ENCODE assay signal across 10 mouse cellular contexts in genomic region chr2:32896507-32897147, GRCm38 (mm10). TPM values are rescaled to one million over a fixed set of nuclear protein-coding genes. Genes with fewer than 3 reads are reported as not detected.
DNase-seq lines count a peak whose midpoint lies in the region; ATAC-seq and TF ChIP-seq lines count a peak whose summit lies in the region.
"Had no signal": no experiment of that assay in that cellular context is flagged by ENCODE, and none has a peak within 500 bp of the region (broad histone marks: within the 10 kb centered on the region; RNA-seq: fewer than 3 reads in every experiment).

No protein-coding gene starts in this region.

- no peak for TF ChIP-seq CTCF in left cerebral cortex, adult 2 months (IDR thresholded peaks at IDR 0.05)
- no peak for TF ChIP-seq CTCF in embryonic fibroblast, embryonic 13.5 days (IDR thresholded peaks at IDR 0.05; ENCODE audit: borderline replicate concordance, insufficient read depth, low read length)

- TF ChIP-seq POLR2A in embryonic fibroblast, embryonic 13.5 days (IDR thresholded peaks at IDR 0.05; ENCODE audit: low read depth, low read length) = no peak

- intact Hi-C loops in left cerebral cortex, adult 2 months (cut with DNase I) = no loop called here
- intact Hi-C loops in left cerebral cortex, postnatal 14 days (cut with DNase I) = no loop called here

- 0 out of 2 replicates have a peak, but pooled peaks have one; percentile 27 for ATAC-seq in embryonic facial prominence, embryonic 11.5 days (replicated peaks; ENCODE audit: insufficient number of reproducible peaks, low FRiP score, low TSS enrichment, low read depth)

- no peak overlapping the region for H3K4me3 ChIP-seq in embryonic facial prominence, embryonic 11.5 days (ENCODE audit: low read depth, low read length)
- H3K4me3 ChIP-seq in embryonic facial prominence, embryonic 10.5 days = no peak overlapping the region
- no peak overlapping the region for H3K4me3 ChIP-seq in left cerebral cortex, adult 2 months
- H3K4me3 ChIP-seq in embryonic fibroblast, embryonic 13.5 days (ENCODE audit: insufficient read depth, low read length) = no peak overlapping the region
- no peak overlapping the region for H3K4me3 ChIP-seq in macrophage (ENCODE audit: inconsistent target)
- H3K4me3 ChIP-seq: midbrain, embryonic 12.5 days had no signal

- H3K4me1 ChIP-seq in embryonic facial prominence, embryonic 11.5 days (ENCODE audit: control insufficient read depth, insufficient read depth, low read length) = peaks cover 4% of the 10 kb centered on the region; the same call in 1 of the 2 replicates
- peaks cover 50% of the 10 kb centered on the region for H3K4me1 ChIP-seq in embryonic facial prominence, embryonic 10.5 days
- H3K4me1 ChIP-seq in embryonic fibroblast, embryonic 13.5 days (ENCODE audit: control insufficient read depth, insufficient read depth, low read length) = peaks cover 18% of the 10 kb centered on the region

- no peak overlapping the region for H3K27ac ChIP-seq in embryonic facial prominence, embryonic 11.5 days (replicated peaks; ENCODE audit: low read depth, low read length)
- no peak overlapping the region; the same call in 1 of the 2 replicates for H3K27ac ChIP-seq in embryonic facial prominence, embryonic 10.5 days (replicated peaks)
- H3K27ac ChIP-seq in left cerebral cortex, adult 2 months = peak overlapping the region; percentile 88
- peak overlapping the region; percentile 86 for H3K27ac ChIP-seq in embryonic fibroblast, embryonic 13.5 days (ENCODE audit: insufficient read depth, low read length)
- H3K27ac ChIP-seq in macrophage = peak overlapping the region; percentile 94

- H3K9ac ChIP-seq in embryonic facial prominence, embryonic 11.5 days (replicated peaks; ENCODE audit: low read length) = no peak overlapping the region
- H3K9ac ChIP-seq: midbrain, embryonic 12.5 days had no signal

- no peaks in the 10 kb centered on the region for H3K36me3 ChIP-seq in embryonic facial prominence, embryonic 11.5 days (replicated peaks; ENCODE audit: control insufficient read depth, insufficient read depth, low read depth, low read length)
- peaks cover 26% of the 10 kb centered on the region for H3K36me3 ChIP-seq in embryonic facial prominence, embryonic 10.5 days (replicated peaks)
- no peaks in the 10 kb centered on the region for H3K36me3 ChIP-seq in macrophage (ENCODE audit: inconsistent target)

- peaks cover 100% of the 10 kb centered on the region for H3K79me2 ChIP-seq in macrophage (ENCODE audit: inconsistent target)

- H3K27me3 ChIP-seq in embryonic facial prominence, embryonic 11.5 days (ENCODE audit: control insufficient read depth, insufficient read depth, low read length) = no peaks in the 10 kb centered on the region
- H3K27me3 ChIP-seq in embryonic facial prominence, embryonic 10.5 days (replicated peaks; ENCODE audit: low read depth, poor library complexity, severe bottlenecking) = no peaks in the 10 kb centered on the region
- H3K27me3 ChIP-seq: midbrain, embryonic 12.5 days had no signal

- H3K9me3 ChIP-seq in embryonic facial prominence, embryonic 11.5 days (replicated peaks; ENCODE audit: control insufficient read depth, low read length) = no peaks in the 10 kb centered on the region
- H3K9me3 ChIP-seq in embryonic facial prominence, embryonic 10.5 days = no peaks in the 10 kb centered on the region
- H3K9me3 ChIP-seq: midbrain, embryonic 12.5 days had no signal

- 56% methylated on average over 10 of the region's 10 CpGs for WGBS in embryonic facial prominence, embryonic 11.5 days
- WGBS in embryonic facial prominence, embryonic 10.5 days = 52% methylated on average over 10 of the region's 10 CpGs
- WGBS in macrophage (ENCODE audit: missing documents) = 59% methylated on average over 10 of the region's 10 CpGs

- DNase-seq in embryonic facial prominence, embryonic 11.5 days (ENCODE audit: low spot score) = no peak
- DNase-seq in embryonic facial prominence, embryonic 10.5 days (ENCODE audit: low spot score) = no peak
- DNase-seq in left cerebral cortex, adult 2 months (ENCODE audit: extremely low spot score in 1 of 2, low spot score in 2 of 2) = peak in 1 of 2 experiments; percentile 37
- DNase-seq in left cerebral cortex, postnatal 14 days (ENCODE audit: low spot score in 2 of 2) = no peak
- no peak for DNase-seq in adrenal gland, postnatal 14 days
- no peak for DNase-seq in kidney, postnatal 36 days
- DNase-seq: adrenal gland, postnatal 10 days had no signal

- H3K4me2 ChIP-seq in embryonic facial prominence, embryonic 11.5 days (ENCODE audit: low read depth, low read length) = no peak overlapping the region
- H3K4me2 ChIP-seq: midbrain, embryonic 12.5 days had no signal

RNA-seq across cellular contexts. Expression of gene Fam129b, which starts 20.7 kb away (rescaled TPM):
- polyA plus RNA-seq in embryonic facial prominence, embryonic 11.5 days (2014; fragmentation: Nextera tagmentation; extraction: Ambion mirVana) = 13.7 and 15.9 TPM in 2 replicates
- polyA plus RNA-seq in embryonic facial prominence, embryonic 10.5 days (2016; fragmentation: Nextera tagmentation; extraction: Ambion mirVana) = 43.9 and 46.4 TPM in 2 replicates
- 10 to 100 TPM; 24.4 to 31.4 TPM for total RNA-seq in left cerebral cortex, adult 2 months (2021)
- total RNA-seq in left cerebral cortex, postnatal 14 days (2021) = 10 to 100 TPM; 20.0 to 21.0 TPM
- 142 and 223 TPM in 2 replicates for polyA plus RNA-seq in embryonic fibroblast, embryonic 13.5 days (2011; ENCODE audit: insufficient read length, low read depth, missing spikeins)
- total RNA-seq in macrophage (2018; cell fraction: chromatin; rRNA removed) = 100 to 1,000 TPM in 13 of 26 experiments, 10 to 100 TPM in 13; 35.9 to 648 (median 91.5) TPM
- total RNA-seq in macrophage (2018; cell fraction: cytosol; rRNA removed) = 100 to 1,000 TPM in 14 of 26 experiments, 10 to 100 TPM in 12; 52.3 to 460 (median 164) TPM
- total RNA-seq in macrophage (2018; cell fraction: nucleus; rRNA removed) = 100 to 1,000 TPM in 13 of 26 experiments, 10 to 100 TPM in 13; 39.2 to 371 (median 100) TPM
- polyA plus RNA-seq in macrophage (2018) = 117 to 240 TPM (median 185 TPM) in 3 replicates
- total RNA-seq in adrenal gland, postnatal 14 days (2021) = 22.0 and 23.1 TPM in 2 replicates

RNA-seq across cellular contexts. Expression of gene Stxbp1, which starts 49.6 kb away (rescaled TPM):
- 22.0 and 27.1 TPM in 2 replicates for polyA plus RNA-seq in embryonic facial prominence, embryonic 11.5 days (2014; fragmentation: Nextera tagmentation; extraction: Ambion mirVana)
- polyA plus RNA-seq in embryonic facial prominence, embryonic 10.5 days (2016; fragmentation: Nextera tagmentation; extraction: Ambion mirVana) = 24.4 and 25.1 TPM in 2 replicates
- 100 to 1,000 TPM; 947 to 984 TPM for total RNA-seq in left cerebral cortex, adult 2 months (2021)
- total RNA-seq in left cerebral cortex, postnatal 14 days (2021) = 1,000 to 10,000 TPM; 1,032 to 1,038 TPM
- 33.3 and 41.4 TPM in 2 replicates for polyA plus RNA-seq in embryonic fibroblast, embryonic 13.5 days (2011; ENCODE audit: insufficient read length, low read depth, missing spikeins)
- 10 to 100 TPM; 17.2 to 71.6 (median 25.6) TPM for total RNA-seq in macrophage (2018; cell fraction: chromatin; rRNA removed)
- 10 to 100 TPM; 10.5 to 25.5 (median 16.1) TPM for total RNA-seq in macrophage (2018; cell fraction: cytosol; rRNA removed)
- total RNA-seq in macrophage (2018; cell fraction: nucleus; rRNA removed) = 10 to 100 TPM; 14.4 to 64.5 (median 22.2) TPM
- polyA plus RNA-seq in macrophage (2018) = 9.7 to 16.3 TPM (median 12.2 TPM) in 3 replicates
- 25.2 and 26.4 TPM in 2 replicates for total RNA-seq in adrenal gland, postnatal 14 days (2021)

Comparison
In these comparisons a context has a peak if more than half of its experiments do, and no peak if none do; other contexts are left out.
1. H3K27ac ChIP-seq: peak in left cerebral cortex, adult 2 months (single experiment), embryonic fibroblast, embryonic 13.5 days (single experiment) and macrophage (single experiment); none in embryonic facial prominence, embryonic 11.5 days (single experiment) and embryonic facial prominence, embryonic 10.5 days (single experiment).